Mouse (Mus musculus) forebrain, embryonic 13.5 days (tissue): ENCODE results near the gene Trim31. TPM values are rescaled to one million over a fixed set of nuclear protein-coding genes. Genes with fewer than 3 reads are reported as not detected.

ENCODE experiments used
- ATAC-seq: fragments of 200-750 bp; cut with Nextera tagmentation; 2 replicates; pipeline ENCODE4 v1.8.0; 2017
- H3K27ac ChIP-seq: fragments of 300-500 bp; sonication (generic); 2 replicates; pipeline ENCODE4 v1.5.1; 2015; ENCODE audit warnings: inconsistent platforms, mild to moderate bottlenecking, moderate library complexity
- H3K27me3 ChIP-seq: fragments of 300-500 bp; sonication (generic); 2 replicates; pipeline ENCODE4 v1.6.1; 2015; ENCODE audit warnings: mild to moderate bottlenecking, inconsistent platforms
- H3K36me3 ChIP-seq: fragments of 300-500 bp; sonication (generic); 2 replicates; pipeline ENCODE4 v1.6.1; 2015; ENCODE audit warnings: mild to moderate bottlenecking, inconsistent platforms; ENCODE audit not compliant: poor library complexity, severe bottlenecking
- H3K4me1 ChIP-seq: fragments of 300-500 bp; sonication (generic); 2 replicates; pipeline ENCODE4 v1.6.1; 2015; ENCODE audit warnings: inconsistent platforms
- H3K4me2 ChIP-seq: fragments of 300-500 bp; sonication (generic); 2 replicates; pipeline ENCODE4 v1.6.1; 2015; ENCODE audit warnings: inconsistent platforms, mild to moderate bottlenecking, moderate library complexity
- H3K4me3 ChIP-seq: fragments of 300-500 bp; sonication (generic); 2 replicates; pipeline ENCODE4 v1.5.1; 2015; ENCODE audit warnings: mild to moderate bottlenecking, inconsistent platforms
- H3K9ac ChIP-seq: fragments of 300-500 bp; sonication (generic); 2 replicates; pipeline ENCODE4 v1.6.1; 2015; ENCODE audit warnings: mild to moderate bottlenecking, inconsistent platforms
- H3K9me3 ChIP-seq: fragments of 300-500 bp; sonication (generic); replicated peaks from 2 replicates; pipeline ENCODE4 v1.6.1; 2016; ENCODE audit warnings: inconsistent platforms
- WGBS: fragments of 180-500 bp; shearing (Covaris S2); methylation state at CpG from one replicate; pipeline ENCODE4 v1.1.7; 2015; 5-methylcytosine and 5-hydroxymethylcytosine counted together
- polyA plus RNA-seq: library from polyadenylated mRNA; unstranded; fragments of >200 nt; fragmentation: Nextera tagmentation; extraction: Ambion mirVana; gene quantifications from 2 replicates; pipeline ENCODE4 v1.2.1, GENCODE M21; 2015

Trim31 gene
- not detected in 2 replicates for polyA plus RNA-seq

- no peak for ATAC-seq
- Histone ChIP-seq H3K9me3 (no peaks in the 10 kb centered on the region), H3K4me2 (no peak within 1 kb of the TSS)
Observed at GRCm38 (mm10) chr17:36897552-36898205, at the start of gene Trim31. Trim31 (plus strand) TSS chr17:36898118.

DNA sequence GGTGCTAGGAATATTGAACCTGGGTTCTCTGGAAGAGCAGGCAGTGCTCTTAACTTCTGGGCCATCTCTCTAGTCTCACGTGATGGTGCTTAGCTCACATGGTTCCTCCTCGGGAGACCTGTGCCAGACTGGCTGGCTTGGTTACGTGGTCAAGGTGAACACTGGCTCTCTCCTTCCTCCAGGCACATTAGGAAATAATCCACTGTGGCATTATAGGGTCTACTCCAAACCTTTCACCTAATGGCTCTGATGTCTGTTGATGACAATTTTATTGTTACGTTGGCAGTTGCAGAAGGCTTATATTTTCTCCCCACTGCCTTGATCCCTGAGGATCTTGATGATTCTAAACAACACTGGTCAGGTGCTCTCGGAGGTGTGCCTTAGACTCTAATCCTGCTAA is 49.0 kb upstream of the Trim31 start:
- Histone ChIP-seq H3K9ac (no peak overlapping the region), H3K4me2 (no peak overlapping the region), H3K9me3 (no peaks in the 10 kb centered on the region), H3K27ac (no peak overlapping the region), H3K4me1 (0 out of 2 replicates have a peak, but pooled peaks cover 4% of the 10 kb centered on the region), H3K4me3 (no peak overlapping the region), H3K36me3 (peaks cover 34% of the 10 kb centered on the region), H3K27me3 (no peaks in the 10 kb centered on the region)
- no peak for ATAC-seq
- WGBS = 84% methylated on average over 5 of the region's 5 CpGs

More at GRCm38 (mm10) chr17:36897552-36898205, at the start of gene Trim31:
- H3K27ac ChIP-seq = no peak within 1 kb of the TSS
- no peak within 1 kb of the TSS; the same call in 1 of the 2 replicates for H3K9ac ChIP-seq
- no peaks in the 10 kb centered on the region for H3K4me1 ChIP-seq
- no peaks in the 10 kb centered on the region for H3K27me3 ChIP-seq
- no peaks in the 10 kb centered on the region for H3K36me3 ChIP-seq
- WGBS = 75% methylated on average over 6 of the region's 6 CpGs
- no peak within 1 kb of the TSS for H3K4me3 ChIP-seq

GRCm38 (mm10) chr17:36849992-36850391 is 47.9 kb upstream of the Trim31 start:
- Histone ChIP-seq H3K4me3 (no peak overlapping the region), H3K27me3 (no peaks in the 10 kb centered on the region), H3K4me2 (no peak overlapping the region), H3K36me3 (peaks cover 44% of the 10 kb centered on the region), H3K4me1 (0 out of 2 replicates have a peak, but pooled peaks cover 4% of the 10 kb centered on the region), H3K9ac (no peak overlapping the region), H3K27ac (no peak overlapping the region), H3K9me3 (no peaks in the 10 kb centered on the region)
- 92% methylated on average over 2 of the region's 2 CpGs for WGBS
- ATAC-seq = no peak

- Histone ChIP-seq H3K4me3 (no peak overlapping the region), H3K9ac (no peak overlapping the region), H3K4me1 (0 out of 2 replicates have a peak, but pooled peaks cover 4% of the 10 kb centered on the region), H3K36me3 (peaks cover 54% of the 10 kb centered on the region), H3K27ac (no peak overlapping the region), H3K9me3 (no peaks in the 10 kb centered on the region), H3K4me2 (no peak overlapping the region), H3K27me3 (no peaks in the 10 kb centered on the region)
- 86% methylated on average over 5 of the region's 5 CpGs for WGBS
- no peak for ATAC-seq
Observed at GRCm38 (mm10) chr17:36851200-36851599, 46.7 kb upstream of the Trim31 start.

DNA sequence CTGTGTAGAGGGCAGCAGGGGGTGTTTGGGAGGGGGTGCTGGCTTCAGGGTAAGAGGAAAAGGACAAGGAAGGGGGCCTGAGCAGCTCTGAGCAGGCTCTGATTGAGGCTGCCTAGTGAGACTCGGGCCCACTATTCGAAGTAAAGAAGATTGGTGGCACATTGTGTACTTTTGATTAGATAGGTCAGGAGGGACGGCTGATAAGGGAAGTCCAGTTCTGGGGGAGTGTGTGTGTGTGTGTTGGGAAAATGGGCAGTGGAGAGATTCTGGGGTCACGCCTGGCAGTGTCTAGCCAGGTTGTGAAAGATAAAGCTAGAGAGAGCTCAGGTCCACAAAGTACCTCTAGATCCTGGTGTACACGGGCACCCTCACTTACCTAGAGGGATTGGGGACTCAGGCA is 46.3 kb upstream of the Trim31 start:
- Histone ChIP-seq H3K9me3 (no peaks in the 10 kb centered on the region), H3K9ac (no peak overlapping the region), H3K27me3 (no peaks in the 10 kb centered on the region), H3K4me3 (no peak overlapping the region), H3K4me1 (0 out of 2 replicates have a peak, but pooled peaks cover 4% of the 10 kb centered on the region), H3K27ac (no peak overlapping the region), H3K36me3 (peaks cover 58% of the 10 kb centered on the region), H3K4me2 (no peak overlapping the region)
- 90% methylated on average over 5 of the region's 5 CpGs for WGBS
- ATAC-seq = no peak

DNA sequence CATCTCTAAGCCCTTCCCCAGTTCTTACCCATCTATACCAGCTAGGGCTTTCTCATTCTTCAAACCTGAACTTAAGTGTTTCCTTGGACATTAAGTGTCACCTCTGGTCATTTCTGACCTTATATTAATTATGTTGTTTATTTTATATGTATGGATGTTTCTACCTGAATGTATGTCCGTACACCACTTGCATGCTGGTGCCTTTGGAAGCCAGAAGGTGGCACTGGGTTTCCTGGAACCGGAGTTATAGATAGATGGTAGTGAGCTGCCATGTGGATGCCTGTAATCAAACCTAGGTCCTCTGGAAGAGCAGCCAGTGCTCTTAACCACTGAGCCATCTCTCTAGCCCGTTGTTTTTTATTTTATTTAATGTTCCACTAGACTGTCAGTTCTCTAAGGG is 42.4 kb upstream of the Trim31 start:
- 0 out of 2 replicates have a peak, but pooled peaks cover 4% of the 10 kb centered on the region for H3K4me1 ChIP-seq
- H3K36me3 ChIP-seq = peaks cover 94% of the 10 kb centered on the region
- no peak overlapping the region for H3K9ac ChIP-seq
- H3K9me3 ChIP-seq = no peaks in the 10 kb centered on the region
- H3K27ac ChIP-seq = no peak overlapping the region
- 93% methylated on average over 3 of the region's 3 CpGs for WGBS
- H3K4me3 ChIP-seq = no peak overlapping the region
- no peaks in the 10 kb centered on the region for H3K27me3 ChIP-seq
- no peak overlapping the region for H3K4me2 ChIP-seq
- no peak for ATAC-seq

DNA sequence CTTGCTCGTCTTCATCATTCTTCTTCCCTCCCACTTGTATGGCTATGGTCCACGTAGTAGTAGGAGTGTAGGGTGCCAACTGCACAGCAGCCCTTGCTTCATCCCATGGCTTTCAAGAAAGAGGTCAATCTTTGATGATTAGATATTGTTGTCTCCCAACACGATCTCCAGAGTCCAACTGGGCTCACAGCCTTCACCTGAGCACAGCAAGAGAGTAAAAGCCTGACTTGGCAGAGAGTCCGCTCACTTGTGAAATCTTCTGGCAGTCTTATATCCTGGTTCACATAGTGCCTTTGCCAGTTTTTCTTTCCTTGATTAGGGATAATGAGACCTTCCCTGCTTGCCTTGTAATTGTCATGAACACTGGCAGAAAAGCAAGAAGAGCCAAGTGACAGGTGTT is 41.7 kb upstream of the Trim31 start:
- Histone ChIP-seq H3K4me3 (no peak overlapping the region), H3K27me3 (no peaks in the 10 kb centered on the region), H3K4me1 (no peaks in the 10 kb centered on the region), H3K9ac (no peak overlapping the region), H3K9me3 (no peaks in the 10 kb centered on the region), H3K27ac (no peak overlapping the region), H3K36me3 (peaks cover 87% of the 10 kb centered on the region), H3K4me2 (no peak overlapping the region)
- 90% methylated on average over 4 of the region's 4 CpGs for WGBS
- no peak for ATAC-seq

DNA sequence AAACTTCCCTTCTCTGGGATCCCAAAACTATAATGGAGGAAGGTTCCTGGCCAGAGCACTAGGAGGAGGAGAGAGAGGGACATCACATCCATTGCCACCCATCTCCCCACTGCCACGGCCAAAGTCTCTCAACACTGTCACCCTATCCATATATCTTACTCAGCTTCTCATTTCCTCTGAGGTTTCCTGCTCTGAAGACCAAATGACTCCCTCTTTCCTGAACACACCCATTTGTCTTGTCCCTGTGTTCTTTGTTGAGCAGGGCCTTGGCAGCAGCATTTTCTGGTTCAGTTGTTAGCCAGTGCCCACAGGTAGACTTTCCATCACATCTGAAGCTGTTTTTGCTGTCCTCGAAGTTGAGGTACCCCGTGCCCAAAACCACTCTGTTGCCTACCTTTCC is 39.7 kb upstream of the Trim31 start:
- WGBS = 93% methylated on average over 3 of the region's 3 CpGs
- H3K36me3 ChIP-seq = peaks cover 68% of the 10 kb centered on the region

DNA sequence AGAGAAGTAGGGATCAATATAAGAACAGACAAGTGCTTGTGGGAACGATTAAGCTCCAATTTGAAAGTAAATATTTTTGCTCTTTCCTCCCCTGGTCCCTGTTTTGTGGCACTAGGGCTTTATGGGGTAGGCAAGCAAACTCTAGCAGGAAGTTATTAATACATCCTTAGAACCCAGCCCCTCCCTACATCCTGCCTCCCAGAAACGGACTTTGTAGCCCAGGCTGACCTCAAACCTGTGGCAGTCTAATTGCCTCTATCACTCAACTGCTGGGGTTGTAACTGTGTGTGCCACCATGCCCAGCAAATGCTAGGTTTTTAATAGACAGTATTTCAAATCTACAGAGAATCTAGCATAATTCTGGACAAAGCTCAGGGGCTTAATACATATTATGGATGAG is 36.2 kb upstream of the Trim31 start:
- H3K4me3 ChIP-seq = no peak overlapping the region
- H3K9me3 ChIP-seq = no peaks in the 10 kb centered on the region
- peaks cover 36% of the 10 kb centered on the region for H3K36me3 ChIP-seq
- no peak for ATAC-seq
- H3K27ac ChIP-seq = no peak overlapping the region
- H3K9ac ChIP-seq = no peak overlapping the region
- peaks cover 2% of the 10 kb centered on the region; the same call in 1 of the 2 replicates for H3K4me1 ChIP-seq
- no peak overlapping the region for H3K4me2 ChIP-seq
- H3K27me3 ChIP-seq = peaks cover 7% of the 10 kb centered on the region
- 71% methylated on average over 2 of the region's 2 CpGs for WGBS

More for the DNA sequence above, 39.7 kb upstream of the Trim31 start:
- Histone ChIP-seq H3K27me3 (no peaks in the 10 kb centered on the region), H3K9ac (no peak overlapping the region), H3K4me2 (no peak overlapping the region), H3K4me1 (no peaks in the 10 kb centered on the region), H3K27ac (no peak overlapping the region), H3K4me3 (no peak overlapping the region), H3K9me3 (no peaks in the 10 kb centered on the region)
- ATAC-seq = no peak

GRCm38 (mm10) chr17:36866719-36867527 is 31.0 kb upstream of the Trim31 start, which contains the start of gene Trim15:
Trim15 (minus strand) TSS chr17:36867210.
- Histone ChIP-seq H3K27ac (no peak within 1 kb of the TSS), H3K4me3 (peak within 1 kb of the TSS; percentile 16), H3K27me3 (peaks cover 15% of the 10 kb centered on the region), H3K4me1 (peaks cover 5% of the 10 kb centered on the region; the same call in 1 of the 2 replicates), H3K4me2 (peak within 1 kb of the TSS; percentile 49), H3K9ac (no peak within 1 kb of the TSS), H3K9me3 (no peaks in the 10 kb centered on the region), H3K36me3 (no peaks in the 10 kb centered on the region)
- ATAC-seq = no peak
- WGBS = 15% methylated on average over 29 of the region's 29 CpGs

GRCm38 (mm10) chr17:36868836-36869235 is 29.1 kb upstream of the Trim31 start:
- no peaks in the 10 kb centered on the region for H3K9me3 ChIP-seq
- H3K4me1 ChIP-seq = peaks cover 5% of the 10 kb centered on the region; the same call in 1 of the 2 replicates
- peaks cover 15% of the 10 kb centered on the region for H3K27me3 ChIP-seq
- no peak for ATAC-seq
- WGBS = 90% methylated on average over 2 of the region's 2 CpGs
- no peak overlapping the region for H3K4me3 ChIP-seq
- no peak overlapping the region for H3K9ac ChIP-seq
- H3K36me3 ChIP-seq = no peaks in the 10 kb centered on the region
- no peak overlapping the region for H3K27ac ChIP-seq
- no peak overlapping the region for H3K4me2 ChIP-seq

GRCm38 (mm10) chr17:36869284-36869954 is 28.5 kb upstream of the Trim31 start, which contains the start of gene Trim10:
Trim10 (plus strand) TSS chr17:36869574.
- WGBS = 78% methylated on average over 4 of the region's 4 CpGs
- Histone ChIP-seq H3K9ac (no peak within 1 kb of the TSS), H3K9me3 (no peaks in the 10 kb centered on the region), H3K4me2 (no peak within 1 kb of the TSS), H3K4me3 (no peak within 1 kb of the TSS), H3K27me3 (peaks cover 15% of the 10 kb centered on the region), H3K4me1 (peaks cover 5% of the 10 kb centered on the region; the same call in 1 of the 2 replicates), H3K27ac (no peak within 1 kb of the TSS), H3K36me3 (no peaks in the 10 kb centered on the region)
- no peak for ATAC-seq
